Mouse (Mus musculus) intestine, embryonic 15.5 days (tissue): ENCODE data around the gene Mex3d. TPM values are rescaled to one million over a fixed set of nuclear protein-coding genes. Genes with fewer than 3 reads are reported as not detected.

Experiments
- ATAC-seq: fragments of 200-750 bp; cut with Nextera tagmentation; 2 replicates; pipeline ENCODE4 v1.8.0; 2017; ENCODE audit warnings: moderate TSS enrichment, moderate library complexity
- H3K27ac ChIP-seq: fragments of 300-500 bp; sonication (generic); 2 replicates; pipeline ENCODE4 v1.5.1; 2015; ENCODE audit warnings: mild to moderate bottlenecking, inconsistent platforms
- H3K27me3 ChIP-seq: fragments of 300-500 bp; sonication (generic); replicated peaks from 2 replicates; pipeline ENCODE4 v1.6.1; 2015; ENCODE audit warnings: inconsistent platforms
- H3K36me3 ChIP-seq: fragments of 300-500 bp; sonication (generic); 2 replicates; pipeline ENCODE4 v1.6.1; 2015; ENCODE audit warnings: inconsistent platforms
- H3K4me1 ChIP-seq: fragments of 300-500 bp; sonication (generic); replicated peaks from 2 replicates; pipeline ENCODE4 v1.6.1; 2015; ENCODE audit warnings: inconsistent platforms
- H3K4me2 ChIP-seq: fragments of 300-500 bp; sonication (generic); replicated peaks from 2 replicates; pipeline ENCODE4 v1.6.1; 2015; ENCODE audit warnings: mild to moderate bottlenecking, inconsistent platforms
- H3K4me3 ChIP-seq: fragments of 300-500 bp; sonication (generic); replicated peaks from 2 replicates; pipeline ENCODE4 v1.5.1; 2015; ENCODE audit warnings: inconsistent platforms
- H3K9ac ChIP-seq: fragments of 300-500 bp; sonication (generic); 2 replicates; pipeline ENCODE4 v1.6.1; 2015; ENCODE audit warnings: inconsistent platforms
- H3K9me3 ChIP-seq: fragments of 300-500 bp; sonication (generic); 2 replicates; pipeline ENCODE4 v1.6.1; 2016; ENCODE audit warnings: inconsistent platforms
- WGBS: fragments of 180-500 bp; shearing (Covaris S2); methylation state at CpG from one replicate; pipeline ENCODE4 v1.1.7; 2015; 5-methylcytosine and 5-hydroxymethylcytosine counted together
- polyA plus RNA-seq: library from polyadenylated mRNA; unstranded; fragments of >200 nt; fragmentation: Nextera tagmentation; extraction: Ambion mirVana; gene quantifications from 2 replicates; pipeline ENCODE4 v1.2.1, GENCODE M21; 2015

Mex3d gene
- polyA plus RNA-seq: 5.5 and 6.9 TPM in 2 replicates

GRCm38 (mm10) chr10:80387522-80387959 lies at the start of gene Mex3d:
Mex3d (minus strand) TSS chr10:80387659.
- Histone ChIP-seq H3K27me3 (no peaks in the 10 kb centered on the region), H3K27ac (peak within 1 kb of the TSS; percentile 74), H3K36me3 (peaks cover 14% of the 10 kb centered on the region), H3K4me1 (peaks cover 34% of the 10 kb centered on the region), H3K9me3 (no peaks in the 10 kb centered on the region), H3K4me2 (peak within 1 kb of the TSS; percentile 88), H3K4me3 (peak within 1 kb of the TSS; percentile 89), H3K9ac (peak within 1 kb of the TSS; percentile 88)
- WGBS: 2% methylated on average over 8 of the region's 61 CpGs
- peak; percentile 66 for ATAC-seq

DNA sequence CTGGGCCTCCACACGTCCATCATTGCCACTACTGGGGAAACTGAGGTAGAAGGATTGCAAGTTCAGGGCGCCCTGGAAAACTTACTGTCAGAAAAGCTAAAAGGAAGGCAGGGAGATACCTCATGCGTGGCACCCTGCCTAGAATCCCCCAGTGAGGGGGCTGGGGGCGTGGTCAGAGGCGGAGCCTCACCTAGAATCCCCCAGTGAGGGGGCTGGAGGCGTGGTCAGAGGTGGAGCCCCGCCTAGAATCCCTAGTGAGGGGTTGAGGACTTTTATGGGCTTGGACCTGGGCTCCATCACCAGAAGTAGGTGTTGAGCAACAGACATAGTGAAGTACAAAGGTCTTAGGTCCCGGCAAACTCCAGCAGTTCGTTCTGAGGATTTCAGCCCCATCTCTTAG lies 48.8 kb upstream of the Mex3d start:
- Histone ChIP-seq H3K4me2 (peak overlapping the region; percentile 41), H3K9ac (no peak overlapping the region), H3K36me3 (no peaks in the 10 kb centered on the region), H3K4me3 (no peak overlapping the region), H3K27me3 (no peaks in the 10 kb centered on the region), H3K9me3 (no peaks in the 10 kb centered on the region), H3K4me1 (peaks cover 21% of the 10 kb centered on the region), H3K27ac (peak overlapping the region; percentile 80)
- 9% methylated on average over 9 of the region's 9 CpGs for WGBS
- ATAC-seq: peak; percentile 18

DNA sequence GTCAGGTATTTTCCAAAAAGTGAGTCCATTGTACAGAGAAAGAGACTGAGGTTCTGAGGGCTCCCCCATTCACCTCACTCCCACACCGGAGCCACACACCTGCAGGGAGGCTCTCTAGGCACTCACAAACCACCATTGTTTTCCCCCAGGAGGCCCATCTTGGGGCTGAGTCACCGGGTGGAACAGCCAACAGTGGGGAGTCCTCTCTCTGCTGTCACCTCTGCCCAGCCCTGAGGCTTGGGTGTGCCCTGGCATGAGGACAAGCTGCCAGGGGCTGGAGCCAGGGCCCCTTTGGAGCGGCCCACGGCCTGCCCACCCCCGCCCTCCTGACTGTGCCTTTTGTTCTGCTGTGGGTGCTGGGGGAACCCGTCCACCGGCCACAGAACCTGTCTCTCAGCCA lies 48.3 kb upstream of the Mex3d start:
- H3K4me2 ChIP-seq: peak overlapping the region; percentile 41

DNA sequence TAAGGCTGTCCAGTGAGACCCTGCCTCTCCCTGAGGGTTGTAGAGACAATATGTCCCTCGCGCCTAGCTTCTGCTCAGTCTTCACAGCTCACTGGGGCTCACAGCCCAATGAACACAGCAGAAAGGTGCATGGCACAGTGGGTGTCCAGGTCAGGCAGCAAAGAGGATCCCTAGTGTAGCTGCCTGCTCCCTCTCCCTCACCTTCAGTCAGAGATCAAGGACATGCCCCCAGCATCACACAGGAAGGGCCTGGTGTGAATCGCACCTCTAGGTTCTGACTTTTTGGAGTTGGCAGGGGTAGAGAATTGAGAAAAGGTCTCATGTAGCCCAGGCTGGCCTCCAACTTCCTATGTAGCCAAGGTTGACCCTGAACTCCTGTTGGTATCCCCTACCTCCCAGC lies 47.4 kb upstream of the Mex3d start:
- 78% methylated on average over 3 of the region's 3 CpGs for WGBS
- Histone ChIP-seq H3K9ac (no peak overlapping the region), H3K9me3 (no peaks in the 10 kb centered on the region), H3K4me2 (no peak overlapping the region), H3K36me3 (peaks cover 7% of the 10 kb centered on the region; the same call in 1 of the 2 replicates), H3K27me3 (no peaks in the 10 kb centered on the region), H3K4me3 (no peak overlapping the region), H3K27ac (peak overlapping the region; percentile 20; the same call in 1 of the 2 replicates), H3K4me1 (peaks cover 26% of the 10 kb centered on the region)
- no peak for ATAC-seq

More for the DNA sequence above, 48.3 kb upstream of the Mex3d start:
- H3K4me3 ChIP-seq: no peak overlapping the region
- H3K9me3 ChIP-seq: no peaks in the 10 kb centered on the region
- H3K27ac ChIP-seq: peak overlapping the region; percentile 80
- ATAC-seq: peak; percentile 32
- peaks cover 25% of the 10 kb centered on the region for H3K4me1 ChIP-seq
- H3K27me3 ChIP-seq: no peaks in the 10 kb centered on the region
- 44% methylated on average over 7 of the region's 7 CpGs for WGBS
- 0 out of 2 replicates have a peak overlapping the region, but pooled peaks have one; percentile 14 for H3K9ac ChIP-seq
- no peaks in the 10 kb centered on the region for H3K36me3 ChIP-seq

GRCm38 (mm10) chr10:80434233-80434592 lies 46.8 kb upstream of the Mex3d start:
- Histone ChIP-seq H3K27ac (no peak overlapping the region), H3K27me3 (no peaks in the 10 kb centered on the region), H3K4me2 (peak overlapping the region; percentile 22; the same call in 1 of the 2 replicates), H3K9ac (no peak overlapping the region), H3K4me1 (peaks cover 26% of the 10 kb centered on the region), H3K9me3 (no peaks in the 10 kb centered on the region), H3K4me3 (peak overlapping the region; percentile 98), H3K36me3 (peaks cover 12% of the 10 kb centered on the region)
- ATAC-seq: no peak
- WGBS: 12% methylated on average over 8 of the region's 8 CpGs

- H3K9ac ChIP-seq: peak within 1 kb of the TSS; percentile 98
- peak; percentile 95 for ATAC-seq
- H3K4me3 ChIP-seq: peak within 1 kb of the TSS; percentile 98
- under 1% methylated on average over 60 of the region's 61 CpGs for WGBS
- peak within 1 kb of the TSS; percentile 81 for H3K4me2 ChIP-seq
- H3K27me3 ChIP-seq: no peaks in the 10 kb centered on the region
- peaks cover 26% of the 10 kb centered on the region for H3K4me1 ChIP-seq
- H3K9me3 ChIP-seq: no peaks in the 10 kb centered on the region
- H3K36me3 ChIP-seq: peaks cover 17% of the 10 kb centered on the region
- peak within 1 kb of the TSS; percentile 89 for H3K27ac ChIP-seq
Measured at GRCm38 (mm10) chr10:80433513-80434232, 46.2 kb upstream of the Mex3d start, which contains the start of gene Tcf3. Tcf3 (minus strand) TSS chr10:80433647.

- ATAC-seq: peak; percentile 0
- Histone ChIP-seq H3K4me1 (peaks cover 26% of the 10 kb centered on the region), H3K36me3 (peaks cover 22% of the 10 kb centered on the region), H3K9me3 (no peaks in the 10 kb centered on the region), H3K27ac (peak overlapping the region; percentile 89), H3K27me3 (no peaks in the 10 kb centered on the region), H3K4me2 (peak overlapping the region; percentile 81), H3K9ac (peak overlapping the region; percentile 98), H3K4me3 (peak overlapping the region; percentile 98)
- under 1% methylated on average over 60 of the region's 60 CpGs for WGBS
Measured at GRCm38 (mm10) chr10:80432936-80433512, 45.6 kb upstream of the Mex3d start.

- WGBS: 0% methylated on average over 4 of the region's 4 CpGs
Measured at GRCm38 (mm10) chr10:80432387-80432785, 44.9 kb upstream of the Mex3d start.

DNA sequence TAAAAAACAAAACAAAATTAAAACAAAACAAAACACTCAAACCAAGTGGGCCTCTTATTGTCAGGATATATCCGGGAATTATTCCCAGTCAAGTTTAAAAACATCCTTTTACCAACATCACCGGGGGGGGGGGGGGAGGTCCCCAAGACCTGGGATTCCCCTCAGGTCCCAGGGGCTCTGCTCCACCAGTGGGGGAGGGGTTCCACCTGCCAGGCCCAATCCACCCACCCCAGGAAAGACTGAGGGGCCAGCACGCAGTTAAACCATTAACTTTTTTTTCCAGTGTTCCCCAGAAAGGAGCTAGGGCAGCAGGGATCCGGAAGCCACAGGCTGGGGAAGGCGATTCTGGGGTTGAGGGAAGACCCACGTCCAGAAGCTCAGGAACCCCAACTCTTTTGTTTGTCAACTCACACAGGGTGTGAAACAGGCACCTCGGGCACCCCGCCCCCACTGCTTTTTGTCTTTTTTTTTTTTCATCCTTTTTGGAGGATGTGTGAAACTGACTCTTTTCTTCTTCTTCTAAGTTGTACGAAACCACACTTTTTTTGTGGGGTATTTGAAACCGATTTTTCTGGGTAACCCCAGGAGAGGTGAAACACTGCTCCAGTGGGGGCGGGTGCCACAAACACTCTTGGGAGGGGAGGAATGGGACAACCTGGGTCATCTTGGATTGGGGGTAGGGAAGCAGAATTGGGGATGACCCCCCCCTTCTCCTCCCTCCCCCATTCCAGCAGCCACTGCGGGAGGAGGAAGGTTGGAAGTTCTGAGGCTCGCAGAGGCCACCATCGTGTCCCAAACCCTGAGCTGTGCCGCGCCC lies 44.3 kb upstream of the Mex3d start:
- Histone ChIP-seq H3K27me3 (no peaks in the 10 kb centered on the region), H3K9ac (peak overlapping the region; percentile 98), H3K27ac (0 out of 2 replicates have a peak overlapping the region, but pooled peaks have one; percentile 36), H3K4me2 (peak overlapping the region; percentile 81), H3K9me3 (no peaks in the 10 kb centered on the region), H3K4me3 (peak overlapping the region; percentile 98), H3K4me1 (peaks cover 26% of the 10 kb centered on the region), H3K36me3 (peaks cover 34% of the 10 kb centered on the region)
- 11% methylated on average over 16 of the region's 16 CpGs for WGBS
- no peak for ATAC-seq

More at GRCm38 (mm10) chr10:80432387-80432785, 44.9 kb upstream of the Mex3d start:
- H3K9ac ChIP-seq: peak overlapping the region; percentile 98
- H3K4me2 ChIP-seq: peak overlapping the region; percentile 81
- H3K9me3 ChIP-seq: no peaks in the 10 kb centered on the region
- peaks cover 28% of the 10 kb centered on the region for H3K36me3 ChIP-seq
- H3K27ac ChIP-seq: peak overlapping the region; percentile 89; the same call in 1 of the 2 replicates
- H3K4me1 ChIP-seq: peaks cover 26% of the 10 kb centered on the region
- H3K27me3 ChIP-seq: no peaks in the 10 kb centered on the region
- H3K4me3 ChIP-seq: peak overlapping the region; percentile 98
- ATAC-seq: no peak

DNA sequence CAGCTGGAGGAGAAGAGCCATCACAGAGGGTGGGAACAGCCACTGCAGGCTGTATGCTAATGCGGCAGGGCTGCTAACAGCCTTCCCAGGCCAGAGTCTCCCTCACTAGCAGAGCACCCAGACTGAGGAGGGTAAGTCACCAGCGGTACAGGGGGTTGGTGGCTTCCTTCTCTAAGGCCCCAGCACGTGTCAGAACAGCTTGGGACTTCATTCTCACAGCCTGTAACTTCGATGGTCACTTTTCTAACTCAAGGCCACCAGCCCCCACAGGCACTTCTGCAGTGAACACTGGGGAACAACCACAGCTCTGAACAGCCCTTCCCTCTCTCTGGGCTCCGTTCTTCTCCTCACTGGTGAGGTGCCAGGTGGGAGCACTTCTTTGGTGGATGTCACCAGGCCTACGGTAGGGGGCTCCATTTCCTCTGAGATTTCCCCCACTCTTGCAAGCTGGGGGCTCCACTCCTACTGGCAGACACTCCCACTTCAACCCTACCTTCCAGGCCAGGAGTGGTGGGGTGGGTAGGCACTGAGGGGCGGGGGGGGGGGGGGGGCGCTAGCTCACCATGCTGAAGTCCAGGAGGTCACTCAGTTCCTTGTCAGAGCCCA lies 43.0 kb upstream of the Mex3d start:
- Histone ChIP-seq H3K4me3 (no peak overlapping the region), H3K9ac (no peak overlapping the region), H3K4me2 (no peak overlapping the region), H3K27me3 (no peaks in the 10 kb centered on the region), H3K27ac (no peak overlapping the region), H3K4me1 (peaks cover 16% of the 10 kb centered on the region; the same call in 1 of the 2 replicates), H3K9me3 (no peaks in the 10 kb centered on the region), H3K36me3 (peaks cover 47% of the 10 kb centered on the region)
- WGBS: 62% methylated on average over 8 of the region's 8 CpGs
- ATAC-seq: no peak

GRCm38 (mm10) chr10:80429800-80430199 lies 42.3 kb upstream of the Mex3d start:
- H3K27me3 ChIP-seq: no peaks in the 10 kb centered on the region
- WGBS: 81% methylated on average over 8 of the region's 8 CpGs
- H3K27ac ChIP-seq: no peak overlapping the region
- H3K4me3 ChIP-seq: no peak overlapping the region
- H3K36me3 ChIP-seq: peaks cover 53% of the 10 kb centered on the region
- H3K9ac ChIP-seq: no peak overlapping the region
- H3K9me3 ChIP-seq: no peaks in the 10 kb centered on the region
- H3K4me2 ChIP-seq: no peak overlapping the region
- peaks cover 12% of the 10 kb centered on the region; the same call in 1 of the 2 replicates for H3K4me1 ChIP-seq
- ATAC-seq: no peak
